Mouse (Mus musculus): ENCODE results near the gene Eps8l1. TPM values are rescaled to one million over a fixed set of nuclear protein-coding genes. Genes with fewer than 3 reads are reported as not detected.

Eps8l1 gene
- total and polyA plus RNA-seq, 2 experiments = 1.4 to 6.5 TPM

DNA sequence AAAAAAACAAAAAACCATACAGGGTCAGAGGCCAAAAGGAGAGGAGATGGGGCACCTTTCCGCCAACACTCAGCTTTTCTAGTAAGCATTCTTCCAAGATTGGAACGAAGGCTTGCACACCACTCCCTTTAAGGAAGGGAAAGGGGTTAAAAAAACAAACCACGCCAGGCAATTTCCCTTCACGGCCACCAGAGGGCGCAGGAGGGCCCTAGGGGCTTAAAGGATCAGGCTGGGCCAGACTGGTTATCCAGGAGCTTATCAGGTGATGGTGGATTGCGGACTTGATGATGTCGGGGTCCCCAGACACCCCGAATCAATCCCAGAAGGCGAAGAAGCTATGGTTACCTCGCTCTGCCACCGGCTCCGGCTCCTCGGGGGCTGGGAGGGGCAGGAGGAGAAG is 52.8 kb downstream of the Eps8l1 start:
- Histone ChIP-seq H3K79me2 (ENCODE audit: control insufficient read depth, insufficient read depth, low read length) (no peaks in the 10 kb centered on the region), H3K9ac (ENCODE audit: low read depth, low read length) (no peak overlapping the region), H3K27ac (replicated peaks; ENCODE audit: insufficient read depth, low read depth, low read length) (no peak overlapping the region), H3K36me3 (ENCODE audit: control insufficient read depth, insufficient read depth, low read length) (no peaks in the 10 kb centered on the region), H3K4me3 (ENCODE audit: insufficient read depth, low read depth, low read length) (no peak overlapping the region), H3K4me1 (ENCODE audit: control insufficient read depth, insufficient read depth, low read length) (no peaks in the 10 kb centered on the region), H3K27me3 (ENCODE audit: control insufficient read depth, insufficient read depth, low read length) (no peaks in the 10 kb centered on the region)
- DNase-seq (ENCODE audit: extremely low read depth, low read depth, low spot score) = peak; percentile 20
- peak; percentile 87 for TF ChIP-seq CTCF (IDR thresholded peaks at IDR 0.05; ENCODE audit: low read depth, low read length)
- TF ChIP-seq POLR2A (IDR thresholded peaks at IDR 0.05; ENCODE audit: extremely low read depth, insufficient read depth, low read length) = no peak
- 30% methylated on average over 13 of the region's 13 CpGs for WGBS

DNA sequence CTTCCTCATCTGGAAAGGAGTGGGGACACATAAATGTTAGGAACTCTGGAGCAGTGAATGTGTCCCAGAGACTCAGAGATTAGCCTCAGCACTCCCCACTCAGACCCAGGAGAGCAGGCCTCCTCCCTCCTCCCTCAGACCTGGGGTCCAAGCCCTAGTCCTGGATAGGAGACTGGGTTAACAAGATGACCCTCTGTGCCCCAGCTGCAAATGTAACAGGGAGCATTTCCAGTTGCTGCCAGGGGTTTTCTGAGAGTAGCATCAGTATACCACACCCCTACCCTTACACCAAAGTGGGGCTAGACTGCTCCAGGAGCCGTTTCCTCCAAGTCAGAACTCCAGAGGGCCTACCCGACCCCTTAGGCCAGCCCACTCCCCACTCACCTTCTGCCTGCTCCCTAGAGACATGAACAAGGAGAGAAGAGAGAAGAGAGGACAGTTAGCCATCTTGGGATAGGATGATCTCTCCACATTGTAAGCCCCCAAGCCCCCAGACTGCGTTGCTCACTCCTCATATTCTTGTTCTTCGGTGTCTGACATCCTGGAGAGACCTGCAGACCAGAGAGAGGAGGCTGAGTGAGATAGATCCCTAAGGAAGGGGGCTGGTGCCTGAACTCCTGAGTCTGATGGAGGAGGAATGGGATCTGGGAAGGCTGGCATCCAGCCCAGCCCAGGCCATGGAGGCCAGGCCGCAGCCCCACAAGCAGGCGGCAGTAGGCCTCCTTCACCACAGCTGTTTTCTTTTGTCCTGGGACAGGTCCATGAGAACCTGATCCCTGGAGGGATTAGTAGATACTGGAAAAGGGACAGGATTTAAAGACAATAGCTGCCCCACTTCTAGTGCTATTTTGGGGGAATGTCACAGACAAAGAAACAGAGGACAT is 53.6 kb downstream of the Eps8l1 start:
- no peaks in the 10 kb centered on the region for H3K36me3 ChIP-seq (ENCODE audit: control insufficient read depth, insufficient read depth, low read length)
- H3K27ac ChIP-seq (replicated peaks; ENCODE audit: insufficient read depth, low read depth, low read length) = no peak overlapping the region
- 84% methylated on average over 6 of the region's 6 CpGs for WGBS
- no peaks in the 10 kb centered on the region for H3K27me3 ChIP-seq (ENCODE audit: control insufficient read depth, insufficient read depth, low read length)
- TF ChIP-seq CTCF (IDR thresholded peaks at IDR 0.05; ENCODE audit: low read depth, low read length) = no peak
- TF ChIP-seq POLR2A (IDR thresholded peaks at IDR 0.05; ENCODE audit: extremely low read depth, insufficient read depth, low read length) = no peak
- no peaks in the 10 kb centered on the region for H3K4me1 ChIP-seq (ENCODE audit: control insufficient read depth, insufficient read depth, low read length)
- H3K9ac ChIP-seq (ENCODE audit: low read depth, low read length) = no peak overlapping the region
- DNase-seq (ENCODE audit: extremely low read depth, low read depth, low spot score) = no peak
- no peaks in the 10 kb centered on the region for H3K79me2 ChIP-seq (ENCODE audit: control insufficient read depth, insufficient read depth, low read length)
- no peak overlapping the region for H3K4me3 ChIP-seq (ENCODE audit: insufficient read depth, low read depth, low read length)

DNA sequence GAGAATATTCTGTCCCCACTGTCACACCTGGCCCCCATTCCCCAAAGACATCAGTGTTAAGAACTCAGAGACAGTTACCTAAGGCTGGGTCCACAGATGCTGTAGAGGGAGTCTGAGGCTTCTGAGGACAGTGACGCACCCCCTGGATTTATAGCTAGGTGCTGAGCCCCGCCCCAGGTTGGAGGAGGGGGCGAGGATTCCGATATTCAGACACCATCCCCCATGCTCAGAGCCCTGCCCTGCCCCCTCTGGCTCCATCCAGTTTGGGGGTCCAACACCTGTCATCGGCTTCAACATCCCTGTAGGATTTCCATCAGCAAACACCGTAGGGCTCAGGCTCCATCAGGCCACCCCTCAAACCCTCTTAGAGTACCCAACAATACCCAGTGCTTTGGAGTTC is 55.4 kb downstream of the Eps8l1 start:
- Histone ChIP-seq H3K27me3 (ENCODE audit: control insufficient read depth, insufficient read depth, low read length) (peaks cover 7% of the 10 kb centered on the region; the same call in 1 of the 2 replicates), H3K9ac (ENCODE audit: low read depth, low read length) (no peak overlapping the region), H3K79me2 (ENCODE audit: control insufficient read depth, insufficient read depth, low read length) (no peaks in the 10 kb centered on the region), H3K4me1 (ENCODE audit: control insufficient read depth, insufficient read depth, low read length) (no peaks in the 10 kb centered on the region), H3K27ac (replicated peaks; ENCODE audit: insufficient read depth, low read depth, low read length) (no peak overlapping the region), H3K4me3 (ENCODE audit: insufficient read depth, low read depth, low read length) (no peak overlapping the region), H3K36me3 (ENCODE audit: control insufficient read depth, insufficient read depth, low read length) (no peaks in the 10 kb centered on the region)
- DNase-seq (ENCODE audit: extremely low read depth, low read depth, low spot score) = no peak
- WGBS = 68% methylated on average over 6 of the region's 6 CpGs
- TF ChIP-seq CTCF (IDR thresholded peaks at IDR 0.05; ENCODE audit: low read depth, low read length) = no peak
- no peak for TF ChIP-seq POLR2A (IDR thresholded peaks at IDR 0.05; ENCODE audit: extremely low read depth, insufficient read depth, low read length)

DNA sequence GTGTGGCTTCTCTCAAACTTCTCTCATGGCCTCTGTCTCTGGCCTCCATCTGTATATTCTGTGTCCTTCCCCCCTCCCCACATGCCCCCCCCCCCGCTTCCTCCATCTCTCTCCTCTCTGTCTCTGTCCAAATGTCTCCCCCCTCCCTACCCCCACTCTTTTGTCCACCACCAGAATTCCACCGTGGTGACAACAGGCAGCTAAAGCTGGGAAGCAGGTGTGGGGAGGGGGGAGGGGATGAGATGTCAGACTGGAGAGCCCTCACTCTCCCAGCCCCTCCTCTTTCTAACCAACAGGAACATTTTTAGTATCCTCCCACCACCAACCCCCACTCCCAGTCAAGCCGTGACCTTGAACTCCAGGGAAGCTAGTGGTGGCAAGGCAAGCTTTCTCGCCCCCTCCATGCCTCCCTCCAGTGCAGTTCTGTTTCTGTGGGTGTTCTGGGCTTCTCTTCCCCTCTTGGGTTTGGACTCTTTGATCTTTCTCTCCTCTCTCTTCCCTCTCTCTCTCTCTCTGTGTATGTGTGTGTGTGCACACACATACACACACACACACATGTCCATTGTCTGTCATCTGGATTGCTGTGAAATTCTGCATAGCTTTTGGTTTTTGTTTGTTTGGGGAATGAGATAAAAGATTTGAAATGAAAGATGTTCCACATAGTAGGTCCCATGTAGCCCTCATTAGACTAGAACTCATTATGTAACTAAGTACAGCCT is 56.0 kb downstream of the Eps8l1 start, which contains the start of gene Tnnt1:
Tnnt1 (minus strand) TSS at position 51 of the 719 bp plus-strand sequence.
- Histone ChIP-seq H3K27ac (replicated peaks; ENCODE audit: insufficient read depth, low read depth, low read length) (no peak within 1 kb of the TSS), H3K79me2 (ENCODE audit: control insufficient read depth, insufficient read depth, low read length) (no peaks in the 10 kb centered on the region), H3K4me3 (ENCODE audit: insufficient read depth, low read depth, low read length) (no peak within 1 kb of the TSS), H3K27me3 (ENCODE audit: control insufficient read depth, insufficient read depth, low read length) (peaks cover 7% of the 10 kb centered on the region; the same call in 1 of the 2 replicates), H3K36me3 (ENCODE audit: control insufficient read depth, insufficient read depth, low read length) (no peaks in the 10 kb centered on the region), H3K9ac (ENCODE audit: low read depth, low read length) (no peak within 1 kb of the TSS), H3K4me1 (ENCODE audit: control insufficient read depth, insufficient read depth, low read length) (no peaks in the 10 kb centered on the region)
- WGBS = 47% methylated on average over 4 of the region's 4 CpGs
- DNase-seq (ENCODE audit: extremely low read depth, low read depth, low spot score) = no peak
- TF ChIP-seq CTCF (IDR thresholded peaks at IDR 0.05; ENCODE audit: low read depth, low read length) = no peak

DNA sequence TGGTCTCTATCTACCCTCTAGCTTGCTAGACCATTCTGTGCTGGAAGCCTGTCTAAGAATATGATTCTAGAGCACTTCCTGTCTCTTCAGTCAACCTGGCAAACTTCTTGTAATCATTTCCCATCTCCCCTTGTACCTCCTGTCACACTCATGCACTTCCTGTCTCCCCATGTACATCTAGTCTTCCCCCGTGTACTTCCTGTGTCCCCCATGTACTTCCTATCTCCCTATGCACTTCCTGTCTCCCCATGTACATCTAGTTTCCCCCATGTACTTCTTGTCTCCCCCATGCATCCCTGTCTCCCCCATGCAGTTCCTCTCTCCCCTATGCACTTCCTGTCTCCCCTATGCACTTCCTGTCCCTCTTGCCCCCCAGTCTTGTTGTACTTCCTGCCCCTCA is 58.0 kb downstream of the Eps8l1 start:
- TF ChIP-seq POLR2A (IDR thresholded peaks at IDR 0.05; ENCODE audit: extremely low read depth, insufficient read depth, low read length) = no peak
- TF ChIP-seq CTCF (IDR thresholded peaks at IDR 0.05; ENCODE audit: low read depth, low read length) = no peak
- Histone ChIP-seq H3K4me3 (ENCODE audit: insufficient read depth, low read depth, low read length) (no peak overlapping the region), H3K4me1 (ENCODE audit: control insufficient read depth, insufficient read depth, low read length) (no peaks in the 10 kb centered on the region), H3K27me3 (ENCODE audit: control insufficient read depth, insufficient read depth, low read length) (peaks cover 7% of the 10 kb centered on the region; the same call in 1 of the 2 replicates), H3K27ac (replicated peaks; ENCODE audit: insufficient read depth, low read depth, low read length) (no peak overlapping the region), H3K9ac (ENCODE audit: low read depth, low read length) (no peak overlapping the region), H3K36me3 (ENCODE audit: control insufficient read depth, insufficient read depth, low read length) (no peaks in the 10 kb centered on the region), H3K79me2 (ENCODE audit: control insufficient read depth, insufficient read depth, low read length) (no peaks in the 10 kb centered on the region)
- DNase-seq (ENCODE audit: extremely low read depth, low read depth, low spot score) = no peak
- WGBS = 50% methylated on average over 1 of the region's 1 CpGs
